Mouse (Mus musculus): ENCODE results near the gene 2310002L09Rik.
"Not testable (repeated sequence)": the region's sequence is repeated elsewhere in the genome, so short reads cannot be mapped to it uniquely, and the experiment has no call there.

The 2310002L09Rik gene

GRCm38 (mm10) chr4:73950375-73950896 lies at the start of gene 2310002L09Rik:
2310002L09Rik (minus strand) TSS chr4:73950846.
- DNase-seq = no peak

GRCm38 (mm10) chr4:73980454-73980853 lies 29.8 kb upstream of the 2310002L09Rik start:
- DNase-seq = peak; percentile 39 to 55

DNA sequence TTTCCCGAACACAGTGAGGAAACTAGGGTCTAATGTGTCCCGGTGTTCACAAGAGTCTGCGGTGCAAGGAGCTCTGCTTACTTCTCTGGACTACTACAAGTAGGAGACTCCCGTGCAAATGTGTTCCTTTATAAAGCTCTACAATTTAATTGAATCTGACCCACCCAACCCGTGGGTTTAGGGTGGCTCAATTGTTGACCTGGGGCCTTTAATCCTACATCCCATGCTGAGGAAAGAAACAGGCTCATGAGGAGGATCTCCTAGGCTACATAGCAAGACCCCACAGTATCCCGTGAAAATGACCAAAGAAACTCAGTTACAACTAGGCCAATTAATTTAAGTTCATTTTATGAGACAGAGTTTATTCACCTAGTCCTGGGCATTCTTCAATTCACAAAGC lies 30.0 kb downstream of the 2310002L09Rik start, which contains the start of gene Gm11756:
Gm11756 (minus strand) TSS at position 101 of the 400 bp plus-strand sequence.
- DNase-seq = not testable (repeated sequence)

DNA sequence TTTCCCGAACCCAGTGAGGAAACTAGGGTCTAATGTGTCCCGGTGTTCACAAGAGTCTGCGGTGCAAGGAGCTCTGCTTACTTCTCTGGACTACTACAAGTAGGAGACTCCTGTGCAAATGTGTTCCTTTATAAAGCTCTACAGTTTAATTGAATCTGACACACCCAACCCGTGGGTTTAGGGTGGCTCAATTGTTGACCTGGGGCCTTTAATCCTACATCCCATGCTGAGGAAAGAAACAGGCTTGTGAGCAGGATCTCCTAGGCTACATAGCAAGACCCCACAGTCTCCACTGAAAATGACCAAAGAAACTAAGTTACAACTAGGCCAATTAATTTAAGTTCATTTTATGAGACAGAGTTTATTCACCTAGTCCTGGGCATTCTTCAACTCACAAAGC lies 44.8 kb downstream of the 2310002L09Rik start, which contains the start of gene Gm13871:
Gm13871 (minus strand) TSS at position 101 of the 400 bp plus-strand sequence.
- DNase-seq = not testable (repeated sequence)

DNA sequence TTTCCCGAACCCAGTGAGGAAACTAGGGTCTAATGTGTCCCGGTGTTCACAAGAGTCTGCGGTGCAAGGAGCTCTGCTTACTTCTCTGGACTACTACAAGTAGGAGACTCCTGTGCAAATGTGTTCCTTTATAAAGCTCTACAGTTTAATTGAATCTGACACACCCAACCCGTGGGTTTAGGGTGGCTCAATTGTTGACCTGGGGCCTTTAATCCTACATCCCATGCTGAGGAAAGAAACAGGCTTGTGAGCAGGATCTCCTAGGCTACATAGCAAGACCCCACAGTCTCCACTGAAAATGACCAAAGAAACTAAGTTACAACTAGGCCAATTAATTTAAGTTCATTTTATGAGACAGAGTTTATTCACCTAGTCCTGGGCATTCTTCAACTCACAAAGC lies 59.6 kb downstream of the 2310002L09Rik start, which contains the start of gene Gm11757:
Gm11757 (minus strand) TSS at position 101 of the 400 bp plus-strand sequence.
- DNase-seq = not testable (repeated sequence)
